Mouse (Mus musculus): ENCODE data around the gene Setd3.
A peak's percentile ranks its signal among the peaks of the same experiment; 100 is the strongest.

Setd3 gene

DNA sequence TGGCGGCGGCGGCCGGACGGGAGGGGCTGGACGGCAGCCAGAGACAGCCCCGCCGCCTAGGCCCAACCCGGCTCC is at the start of gene Setd3:
Gene Setd3 (minus strand): TSS at position 69 of the 75 bp plus-strand sequence.
- no peak for DNase-seq

DNA sequence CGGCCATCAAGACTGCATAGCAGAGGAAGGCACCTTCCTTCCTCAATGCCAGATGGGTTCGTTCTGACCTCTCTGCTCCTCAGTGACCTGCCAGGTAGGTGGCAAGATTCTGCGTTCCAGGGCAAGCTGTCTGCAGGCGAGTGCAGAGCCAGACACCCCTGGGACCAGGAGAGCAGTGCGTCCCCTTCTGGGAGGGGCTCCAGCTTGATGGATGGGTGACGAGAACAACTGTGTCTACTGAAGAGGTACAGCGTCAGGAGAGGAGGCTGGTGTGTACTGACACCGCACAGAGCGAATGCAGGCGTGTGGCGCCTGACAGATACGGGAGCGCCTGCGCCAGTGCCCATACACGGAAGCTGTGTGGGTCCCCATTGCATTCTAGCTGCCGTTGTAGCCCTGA is 48.4 kb upstream of the Setd3 start:
- peak; percentile 61 to 63 for DNase-seq

DNA sequence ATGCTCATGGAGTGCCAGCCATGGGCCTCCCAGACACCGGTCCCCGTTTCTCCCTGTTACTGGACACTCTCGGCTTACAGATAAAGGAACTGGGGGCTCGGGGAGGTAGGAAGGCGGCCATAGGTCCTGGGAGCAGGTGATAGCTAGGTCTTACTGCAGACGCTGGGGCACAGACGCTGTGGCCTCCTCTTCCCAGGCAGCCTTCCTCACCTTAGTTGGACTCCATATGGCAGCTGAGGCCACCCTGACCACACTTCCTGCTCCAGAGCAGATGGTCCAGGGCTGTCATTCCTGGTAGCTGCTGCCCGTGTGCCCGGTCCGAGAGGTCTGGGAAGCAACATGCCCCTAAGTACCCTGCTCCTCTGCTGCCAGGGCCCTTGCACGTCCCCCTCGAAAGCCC is 47.8 kb upstream of the Setd3 start:
- peak; percentile 82 to 88 for DNase-seq

DNA sequence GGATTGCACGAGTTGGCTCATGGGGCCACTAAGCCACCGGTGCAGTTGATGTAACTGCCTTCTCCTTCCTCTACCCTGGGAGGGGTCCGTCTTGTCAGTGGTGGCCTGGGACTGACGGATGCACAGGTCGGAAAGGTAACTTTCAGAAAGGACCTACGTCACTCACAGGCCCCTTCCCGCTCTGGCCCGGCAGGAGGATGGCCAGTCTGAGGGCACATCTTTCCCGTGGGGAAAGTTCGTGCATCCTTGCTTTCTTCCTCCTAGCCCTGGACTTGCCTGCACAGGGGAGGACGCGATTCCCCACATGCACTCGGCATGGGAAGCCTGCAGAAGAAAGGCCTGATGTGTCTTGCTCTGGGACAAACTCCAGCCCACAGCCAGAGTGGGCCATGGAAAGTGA is 47.1 kb upstream of the Setd3 start:
- no peak for DNase-seq

DNA sequence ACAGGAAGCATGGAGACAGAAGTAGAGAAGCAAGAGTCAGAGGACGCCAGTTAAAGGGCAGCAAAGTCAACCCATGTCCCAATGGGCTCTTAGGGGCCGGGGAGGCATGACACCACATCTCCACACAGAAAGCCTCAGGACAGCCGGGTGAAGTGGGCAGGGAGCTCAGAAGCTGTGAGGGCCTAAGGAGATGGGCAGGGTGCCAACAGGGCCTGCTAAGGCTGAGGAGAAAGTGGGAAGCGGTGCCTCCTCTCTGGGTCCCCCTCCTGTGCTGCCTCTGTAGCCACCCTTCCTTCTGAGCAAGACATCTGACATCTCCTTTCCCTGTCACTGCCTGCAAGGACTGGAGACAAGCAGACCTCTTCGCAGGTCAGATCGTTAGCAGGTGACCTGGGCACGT is 46.7 kb upstream of the Setd3 start:
- peak in 1 of 2 experiments; percentile 68 for DNase-seq

DNA sequence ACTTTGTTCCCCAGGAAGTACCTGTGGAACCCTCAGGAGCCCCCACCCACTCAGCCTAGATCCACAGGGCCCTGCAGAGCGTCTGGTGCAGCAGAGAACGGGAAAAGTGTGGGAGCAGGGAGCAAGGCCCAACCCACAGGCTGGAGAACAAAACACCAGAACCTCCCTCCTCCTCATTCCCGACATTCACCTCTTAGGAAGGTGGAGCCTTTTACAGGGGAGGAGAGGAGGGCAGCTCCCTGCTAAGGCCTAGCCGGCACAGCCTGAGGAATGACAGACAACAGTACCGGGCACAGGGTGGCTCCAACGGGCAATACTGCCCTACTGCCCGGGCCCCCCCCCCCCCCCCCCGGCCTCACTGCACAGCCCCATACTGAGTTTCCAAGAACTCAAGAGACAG is 44.2 kb upstream of the Setd3 start:
- DNase-seq, result no peak

DNA sequence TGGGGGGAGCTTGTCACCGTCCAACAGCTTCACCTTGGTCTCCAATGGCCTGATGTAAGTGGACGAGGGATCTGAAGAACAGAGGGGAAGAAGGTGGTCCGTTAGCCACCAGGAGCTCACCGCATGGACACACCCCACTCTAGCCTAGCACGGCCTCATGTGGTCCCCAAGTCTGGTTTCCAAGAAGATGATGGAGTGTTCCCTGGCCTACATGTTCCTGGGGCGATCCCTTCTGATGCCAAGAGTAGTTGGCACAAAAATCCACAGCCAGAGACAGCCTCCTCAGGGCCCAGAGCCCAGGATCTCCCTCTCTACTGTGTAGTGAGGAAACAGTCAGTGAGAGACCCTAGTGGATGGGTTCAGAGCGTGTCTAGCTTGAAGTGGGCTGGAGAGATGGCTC is 42.6 kb upstream of the Setd3 start:
- DNase-seq, result peak; percentile 52

DNA sequence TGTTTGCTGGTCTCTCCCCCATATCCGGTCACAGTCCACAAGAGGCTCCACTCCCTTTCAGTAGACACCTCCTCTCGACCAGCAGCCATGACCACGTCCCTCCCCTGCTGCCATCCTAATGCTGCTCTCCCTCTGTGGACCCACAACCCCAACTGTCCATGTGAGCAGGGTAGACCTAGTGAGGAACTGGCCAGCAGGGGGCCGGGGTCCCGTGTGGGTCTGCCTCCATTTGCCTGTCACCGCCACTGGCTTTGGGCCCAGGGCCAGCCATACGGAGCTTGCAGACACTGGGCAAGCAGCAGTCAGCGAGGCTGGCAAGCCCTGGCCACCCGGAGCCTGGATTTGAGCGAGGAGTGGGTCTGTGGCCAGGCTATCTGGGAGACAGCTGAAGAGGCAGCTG is 42.1 kb upstream of the Setd3 start:
- DNase-seq, result peak; percentile 57 to 64

DNA sequence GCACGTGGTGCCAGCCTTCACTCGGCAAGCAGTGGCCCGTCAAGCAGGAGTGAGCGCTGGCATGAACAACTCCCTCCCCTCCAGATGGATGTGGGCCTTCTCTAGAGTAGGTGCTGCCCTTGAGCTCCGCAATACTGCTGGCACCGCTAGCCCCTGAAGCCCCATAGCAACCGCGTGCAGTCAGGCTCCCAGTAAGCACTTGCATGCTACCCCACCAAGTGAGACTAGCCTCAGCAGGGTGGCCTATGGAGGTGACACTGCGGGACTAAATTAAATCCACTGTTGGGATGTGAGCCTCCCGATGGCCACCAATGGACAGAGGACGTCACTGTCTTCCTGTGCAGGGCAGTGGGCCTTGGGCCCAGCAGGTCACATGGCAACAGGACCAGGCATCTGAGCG is 41.5 kb upstream of the Setd3 start:
- peak in 1 of 2 experiments; percentile 36 for DNase-seq

DNA sequence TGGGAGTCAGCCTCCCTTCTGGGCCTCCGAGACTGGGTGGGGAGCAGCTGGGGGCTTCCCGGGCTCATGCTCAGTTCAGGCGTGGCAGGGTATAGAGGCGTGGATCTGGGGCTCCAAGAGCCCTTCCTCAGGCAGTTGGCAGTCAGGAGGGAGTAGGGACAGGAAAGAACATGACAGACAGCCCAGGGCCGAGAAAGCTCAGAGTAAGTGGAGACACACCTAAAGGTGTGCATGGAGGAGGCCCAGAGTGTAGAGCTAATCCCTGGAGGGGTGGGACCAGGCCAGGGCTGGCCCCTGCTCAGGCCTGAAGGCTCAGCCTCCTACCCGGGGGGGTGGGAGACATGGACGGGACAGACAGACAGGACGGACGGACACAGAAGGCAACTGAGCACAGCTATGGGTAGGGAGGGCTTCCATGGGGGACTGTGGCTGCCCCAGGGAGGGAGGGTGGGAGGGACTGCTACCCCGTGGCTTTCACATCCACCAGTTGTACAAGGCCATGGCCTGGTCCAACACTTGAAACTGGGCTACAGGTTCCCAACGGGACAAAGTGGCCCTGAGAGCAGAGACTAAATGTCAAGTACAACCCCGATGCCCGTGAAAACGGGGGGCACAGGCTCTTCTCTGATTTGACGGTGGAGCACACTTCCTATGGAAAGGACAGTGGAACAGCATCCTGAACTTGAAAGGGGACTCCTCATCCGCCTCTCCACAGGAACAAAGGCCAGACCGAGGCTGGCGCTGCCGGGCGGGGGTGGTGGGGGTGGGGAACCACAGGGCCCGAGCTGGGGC is 40.9 kb upstream of the Setd3 start:
- DNase-seq, result peak in 1 of 2 experiments; percentile 37

DNA sequence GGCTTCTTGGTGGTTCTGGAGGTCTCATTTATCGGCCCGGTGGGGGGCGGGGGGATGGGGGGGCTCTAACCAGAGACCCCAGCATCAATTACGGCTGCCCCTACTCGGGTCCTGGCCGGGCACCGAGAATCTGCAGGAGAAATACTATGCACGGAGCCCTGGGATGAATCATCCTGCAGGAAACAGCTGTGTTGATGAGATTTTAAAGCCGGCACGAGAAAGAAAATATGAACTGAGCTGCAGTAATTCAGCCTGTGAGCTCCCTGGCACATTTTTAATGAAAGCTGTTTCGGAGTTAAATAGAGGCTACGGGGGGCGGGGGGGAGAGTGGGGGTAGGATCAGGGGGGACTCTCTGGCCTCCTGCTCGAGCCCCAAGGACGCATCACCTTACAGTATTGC is 40.0 kb upstream of the Setd3 start:
- DNase-seq, result no peak

DNA sequence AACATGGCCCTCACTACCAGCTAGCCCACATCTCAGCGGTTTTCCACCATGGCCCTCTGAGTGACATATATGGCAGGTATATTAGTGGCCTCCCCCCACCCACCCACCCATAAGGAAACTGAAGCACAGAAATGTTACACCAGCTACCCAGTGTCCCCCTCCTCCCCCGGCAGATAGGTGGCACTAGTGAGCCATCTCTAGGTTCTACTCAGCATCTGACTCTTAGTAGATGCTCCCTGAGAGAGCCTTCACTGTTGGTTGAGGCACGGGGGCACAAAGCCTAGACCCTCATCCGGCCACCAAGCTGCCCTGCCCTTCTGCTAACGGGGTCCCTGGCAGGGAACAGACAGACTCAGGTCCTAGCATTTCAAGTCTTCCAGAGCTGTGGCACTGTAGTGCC is 38.5 kb upstream of the Setd3 start:
- peak; percentile 79 to 80 for DNase-seq

DNA sequence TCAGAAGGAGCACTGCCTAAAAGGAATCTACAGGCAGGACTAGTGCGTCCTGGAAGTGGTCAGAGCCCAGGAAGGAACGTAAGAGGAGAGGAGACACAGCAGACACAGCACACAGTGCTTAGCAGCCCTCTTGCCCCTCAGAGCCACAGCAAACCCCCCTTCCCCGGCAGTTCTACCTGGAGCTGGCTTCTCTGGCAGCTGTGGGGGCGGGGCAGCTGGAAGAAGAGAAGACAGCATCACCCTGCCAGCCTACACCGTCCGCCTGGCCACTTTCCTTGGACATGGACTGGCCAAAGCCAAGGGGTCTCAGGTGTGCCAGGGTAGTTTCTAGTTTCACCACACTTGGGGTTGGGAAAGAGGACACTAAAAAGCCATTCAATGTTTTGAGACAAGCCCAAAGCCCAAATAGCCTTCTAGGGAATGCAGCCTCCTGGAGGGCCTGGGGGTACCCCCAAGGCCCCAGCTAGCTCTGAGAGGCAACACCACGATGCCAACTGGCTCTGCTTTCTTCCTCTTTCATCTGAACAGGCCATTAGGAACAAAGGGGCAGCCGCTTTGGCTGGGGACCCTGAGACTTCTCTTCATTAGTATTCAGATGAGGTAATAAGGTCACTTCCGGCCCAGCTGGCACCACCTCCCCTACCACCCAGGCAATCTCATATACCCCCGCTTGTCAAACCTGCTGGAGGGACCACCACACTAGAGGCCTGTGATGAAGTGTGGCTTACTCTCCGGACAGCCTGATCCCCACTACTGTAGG is 37.7 kb upstream of the Setd3 start:
- peak in 1 of 2 experiments; percentile 43 for DNase-seq

DNA sequence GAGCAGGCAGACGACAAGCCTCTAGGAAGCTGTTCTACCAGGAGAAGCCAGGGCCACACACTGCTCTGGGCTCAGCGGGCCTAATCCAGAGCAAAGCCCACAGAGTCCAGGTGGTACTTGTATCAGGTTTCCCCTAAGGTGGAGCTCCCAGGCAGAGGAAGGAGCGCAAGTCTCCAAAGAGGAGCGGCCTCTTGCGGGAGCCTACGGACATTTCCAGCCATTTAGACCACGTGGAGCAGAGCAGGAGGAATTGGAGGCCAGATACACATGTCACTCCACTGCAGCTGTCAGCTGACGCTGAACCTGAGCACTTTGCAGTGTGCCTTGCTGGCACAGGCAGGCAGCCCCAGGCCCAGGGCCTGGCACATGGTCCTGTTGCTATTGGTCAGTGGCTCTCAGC is 36.0 kb upstream of the Setd3 start:
- DNase-seq, result peak; percentile 9 to 15

DNA sequence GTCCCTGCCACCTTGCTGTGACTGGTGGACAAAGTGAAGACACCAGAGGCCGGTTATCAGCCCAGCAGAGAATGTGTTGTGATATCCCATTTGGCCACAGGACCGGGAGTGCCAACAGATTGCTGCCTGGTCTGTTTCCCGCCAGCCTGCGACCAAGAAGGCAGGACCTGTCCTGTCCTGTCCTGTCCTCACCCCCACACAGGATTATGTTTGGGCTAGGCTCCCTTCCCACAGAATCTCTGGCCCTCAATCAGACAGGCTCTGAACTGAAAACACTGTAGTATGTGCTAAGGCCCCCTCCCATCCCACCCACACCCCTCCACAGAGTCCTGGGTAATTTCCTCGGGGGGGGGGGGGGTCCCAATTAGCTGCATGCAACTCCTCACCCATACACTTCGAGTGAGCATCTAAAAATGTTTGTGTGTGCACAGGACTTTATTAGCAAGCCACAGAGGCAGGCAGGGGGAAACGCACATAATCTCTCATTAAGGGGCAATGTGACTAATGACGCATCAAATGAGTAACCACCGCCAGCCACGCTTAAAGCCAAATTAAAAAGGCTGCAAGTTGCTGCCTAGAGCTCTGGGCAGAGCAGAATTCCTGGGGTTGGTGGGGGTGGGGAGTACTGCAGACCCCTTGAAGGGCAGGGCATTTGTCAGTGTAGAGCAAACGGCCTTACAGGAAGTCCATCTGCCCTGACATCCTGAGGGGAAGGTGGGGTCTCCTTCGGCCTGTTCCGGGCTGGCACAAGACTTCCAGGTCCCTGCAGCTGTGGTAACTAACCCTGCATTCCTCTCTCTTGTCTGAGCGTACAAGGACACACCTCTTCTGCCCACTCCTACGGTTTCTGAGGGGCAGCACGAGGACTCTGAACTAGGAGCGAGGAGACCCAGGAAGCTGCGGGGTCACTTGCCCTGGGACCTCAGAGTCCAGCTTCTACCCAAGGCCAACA is 34.3 kb upstream of the Setd3 start:
- DNase-seq, result peak; percentile 27 to 32

DNA sequence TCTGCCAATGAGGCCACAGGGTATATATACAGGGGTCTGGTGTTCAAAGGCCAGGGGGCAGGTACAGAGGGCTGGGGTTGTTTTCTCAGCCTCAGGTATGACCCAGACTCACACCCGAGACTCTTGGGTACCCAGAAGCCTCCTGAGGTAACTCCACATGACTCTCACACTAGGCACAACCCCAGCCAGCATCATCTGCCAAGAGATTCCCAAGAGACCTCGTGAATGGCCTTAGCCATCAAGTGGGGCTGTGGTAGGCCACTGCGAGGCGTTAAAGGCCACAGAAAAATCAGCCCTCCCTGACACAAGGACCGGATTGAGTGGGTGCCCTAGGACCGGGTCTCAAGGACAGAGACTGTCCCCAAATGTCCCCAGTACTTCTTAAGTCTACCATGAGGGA is 33.4 kb upstream of the Setd3 start:
- peak in 1 of 2 experiments; percentile 13 for DNase-seq

DNA sequence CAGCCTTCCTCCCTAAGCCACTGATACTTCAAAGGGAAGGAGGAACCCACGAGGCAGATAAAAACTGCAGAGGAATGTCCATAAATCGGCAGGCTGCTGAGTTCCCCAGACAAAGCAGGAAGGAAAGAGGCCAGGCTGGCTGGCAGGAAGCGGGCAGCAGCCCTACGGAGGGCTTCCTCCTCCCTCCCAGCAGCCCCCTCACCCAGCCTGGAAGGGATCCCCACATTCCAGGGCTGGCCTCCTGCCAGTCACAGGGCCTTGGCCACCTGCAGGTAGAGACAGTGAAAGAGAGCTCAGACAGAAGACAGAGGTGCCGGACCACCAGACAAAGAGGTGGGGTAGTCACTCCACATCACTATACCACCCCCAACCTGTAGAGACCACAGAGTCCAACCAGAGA is 33.0 kb upstream of the Setd3 start:
- peak in 1 of 2 experiments; percentile 31 for DNase-seq

DNA sequence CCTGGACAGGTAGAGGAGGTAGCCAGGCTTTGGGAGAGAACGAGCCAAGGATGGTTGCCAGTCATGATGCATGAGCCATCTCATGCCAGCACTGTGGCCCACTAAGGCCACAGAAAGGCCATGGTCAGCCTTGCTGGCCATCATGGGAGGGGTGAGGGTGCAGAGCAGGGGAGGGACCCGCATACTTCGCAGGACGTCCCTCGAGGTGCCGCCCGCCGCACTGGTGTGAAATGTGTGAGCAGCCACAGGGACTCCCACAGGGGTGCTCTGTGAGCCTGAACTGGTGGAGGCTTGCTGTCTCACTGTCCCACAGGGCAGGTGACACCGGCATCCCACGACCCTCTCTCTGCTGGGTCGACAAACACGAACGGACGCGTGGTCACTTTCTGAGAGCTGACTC is 31.5 kb upstream of the Setd3 start:
- peak; percentile 22 to 29 for DNase-seq

DNA sequence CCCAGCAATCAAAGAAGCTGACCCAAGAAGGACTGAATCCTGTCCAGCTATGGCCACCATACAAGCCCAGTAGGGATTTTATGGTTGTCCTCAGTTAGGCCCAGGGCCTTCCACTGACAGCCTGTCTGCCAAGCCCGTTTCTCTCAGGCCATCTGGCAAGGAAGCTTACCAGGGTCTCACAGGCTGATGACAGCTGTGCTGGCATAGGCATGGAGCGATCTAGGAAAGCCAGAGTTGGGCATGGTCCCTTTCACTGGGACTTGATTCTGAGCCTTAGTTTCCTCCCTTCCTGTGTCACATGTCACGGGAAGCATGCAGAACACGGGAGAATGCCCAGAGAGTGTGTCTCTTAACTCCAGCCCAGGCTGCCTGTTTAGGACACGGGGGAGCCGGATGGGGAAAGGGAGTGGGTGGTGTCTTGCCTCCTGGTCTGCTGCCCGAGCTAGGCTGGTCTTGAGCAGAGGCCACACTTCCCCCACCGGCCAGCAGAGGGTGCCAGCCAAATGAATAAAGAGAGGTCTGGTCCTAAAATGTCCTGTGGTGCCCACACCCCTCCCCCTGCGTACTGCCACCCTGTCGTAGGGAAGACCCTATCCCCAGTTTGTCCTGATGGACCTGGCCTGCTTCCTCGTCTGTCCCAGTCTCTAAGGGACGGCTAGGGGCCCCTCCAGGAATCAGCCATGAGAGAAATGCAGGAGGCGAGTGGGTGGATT is 29.8 kb upstream of the Setd3 start:
- DNase-seq, result peak; percentile 83 to 87

DNA sequence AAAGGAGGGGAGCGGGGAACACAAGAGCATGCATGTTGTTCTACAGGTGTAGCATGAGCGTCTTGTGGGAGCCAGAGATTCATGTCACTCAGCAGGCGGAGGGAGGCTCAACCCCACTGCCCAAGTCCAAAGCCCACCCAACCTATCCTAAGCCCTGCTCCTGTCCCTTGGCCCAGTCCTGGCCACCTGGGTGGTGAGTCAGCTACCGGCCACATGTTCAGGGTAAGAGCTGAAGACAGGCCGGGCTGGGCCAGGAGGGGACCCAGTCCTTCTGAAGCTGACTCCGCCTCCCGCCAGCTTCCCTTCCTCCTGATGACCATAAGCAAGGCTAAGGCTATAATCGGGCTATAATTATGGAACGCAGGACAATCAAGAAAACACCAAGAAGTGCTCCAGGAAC is 29.1 kb upstream of the Setd3 start:
- DNase-seq, result peak in 1 of 2 experiments; percentile 29

DNA sequence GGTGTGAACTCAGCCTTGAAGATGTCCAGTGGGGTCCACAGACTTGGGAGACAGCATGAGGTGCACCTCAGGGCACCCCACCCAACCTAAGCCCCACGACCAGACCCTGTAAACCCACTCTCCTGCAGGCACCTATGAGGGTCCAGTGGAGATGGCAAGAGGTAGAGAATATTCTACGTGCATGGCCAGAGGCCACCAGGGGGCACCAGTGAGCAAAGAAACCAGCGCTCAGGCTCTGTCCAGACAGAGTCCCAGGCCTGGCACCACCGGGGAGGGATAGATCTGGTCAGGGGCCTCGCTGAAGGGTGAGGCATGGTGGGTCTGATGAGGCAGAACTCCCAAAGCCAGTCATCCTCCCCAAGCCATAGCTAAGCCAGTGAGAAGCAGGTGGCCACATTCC is 27.5 kb upstream of the Setd3 start:
- DNase-seq, result peak; percentile 78 to 89

DNA sequence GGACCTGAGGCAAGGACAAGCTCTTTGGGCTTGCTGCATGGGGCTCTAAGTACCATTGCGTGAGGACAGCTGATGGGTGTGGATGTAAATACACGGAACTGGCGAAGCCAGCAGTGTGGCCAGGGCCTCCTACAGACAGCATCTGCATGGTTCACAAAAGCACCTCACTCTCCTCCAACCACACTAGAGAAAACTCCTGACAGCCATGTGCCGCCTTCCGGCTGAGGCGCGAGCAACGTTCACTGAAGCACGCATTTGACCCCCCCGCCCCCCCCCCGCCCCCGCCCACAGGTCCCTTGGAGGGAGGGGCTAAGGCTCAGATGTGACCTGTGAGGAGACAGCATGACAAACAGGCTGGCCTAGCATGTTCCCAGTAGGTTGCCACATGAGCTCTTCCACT is 25.9 kb upstream of the Setd3 start:
- no peak for DNase-seq

DNA sequence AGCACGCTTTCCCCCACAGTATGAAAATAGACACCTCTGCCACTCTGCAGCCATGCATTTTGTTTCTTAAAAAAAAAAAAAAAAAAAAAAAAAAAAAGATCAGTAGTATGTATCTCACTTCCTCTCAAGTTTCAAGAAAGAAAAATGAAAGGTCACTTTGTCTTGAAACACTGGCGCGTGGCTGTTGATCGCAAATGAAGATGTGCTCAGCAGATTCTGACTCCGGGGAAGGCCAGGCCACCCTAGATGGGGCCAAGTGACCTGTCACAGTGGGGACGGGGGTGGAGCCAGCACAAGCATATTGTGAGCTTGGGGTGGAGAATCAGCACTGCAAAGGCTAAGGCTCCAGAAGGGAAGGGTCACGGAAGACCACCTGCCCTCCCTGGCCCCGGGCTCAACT is 24.8 kb upstream of the Setd3 start:
- DNase-seq, result no peak
